Mouse (Mus musculus) midbrain, embryonic 13.5 days (tissue): ENCODE results near the gene Tcap. TPM values are rescaled to one million over a fixed set of nuclear protein-coding genes. Genes with fewer than 3 reads are reported as not detected.

Source experiments
- ATAC-seq: fragments of 200-750 bp; cut with Nextera tagmentation; 2 replicates; pipeline ENCODE4 v1.8.0; 2017; ENCODE audit warnings: mild to moderate bottlenecking, moderate TSS enrichment, moderate library complexity
- H3K27ac ChIP-seq: fragments of 300-500 bp; sonication (generic); 2 replicates; pipeline ENCODE4 v1.5.1; 2015; ENCODE audit warnings: inconsistent platforms, mild to moderate bottlenecking, moderate library complexity
- H3K27me3 ChIP-seq: fragments of 300-500 bp; sonication (generic); 2 replicates; pipeline ENCODE4 v1.6.1; 2015; ENCODE audit warnings: mild to moderate bottlenecking, inconsistent platforms
- H3K36me3 ChIP-seq: fragments of 300-500 bp; sonication (generic); 2 replicates; pipeline ENCODE4 v1.6.1; 2015; ENCODE audit warnings: mild to moderate bottlenecking, inconsistent platforms
- H3K4me1 ChIP-seq: fragments of 300-500 bp; sonication (generic); replicated peaks from 2 replicates; pipeline ENCODE4 v1.6.1; 2015; ENCODE audit warnings: inconsistent platforms
- H3K4me2 ChIP-seq: fragments of 300-500 bp; sonication (generic); replicated peaks from 2 replicates; pipeline ENCODE4 v1.6.1; 2015; ENCODE audit warnings: moderate library complexity, mild to moderate bottlenecking, inconsistent platforms
- H3K4me3 ChIP-seq: fragments of 300-500 bp; sonication (generic); replicated peaks from 2 replicates; pipeline ENCODE4 v1.5.1; 2015; ENCODE audit warnings: mild to moderate bottlenecking, inconsistent platforms
- H3K9ac ChIP-seq: fragments of 300-500 bp; sonication (generic); replicated peaks from 2 replicates; pipeline ENCODE4 v1.6.1; 2015; ENCODE audit warnings: mild to moderate bottlenecking, inconsistent platforms
- H3K9me3 ChIP-seq: fragments of 300-500 bp; sonication (generic); 2 replicates; pipeline ENCODE4 v1.6.1; 2016; ENCODE audit warnings: mild to moderate bottlenecking, inconsistent platforms
- WGBS: fragments of 180-500 bp; shearing (Covaris S2); methylation state at CpG from one replicate; pipeline ENCODE4 v1.1.7; 2015; 5-methylcytosine and 5-hydroxymethylcytosine counted together
- polyA plus RNA-seq: library from polyadenylated mRNA; unstranded; fragments of >200 nt; fragmentation: Nextera tagmentation; extraction: Ambion mirVana; gene quantifications from 2 replicates; pipeline ENCODE4 v1.2.1, GENCODE M21; 2015

Tcap gene
- polyA plus RNA-seq, 1 experiment from 2014 or later, result 0.23 TPM

- Histone ChIP-seq H3K9ac (no peak overlapping the region), H3K27me3 (peaks cover 9% of the 10 kb centered on the region), H3K9me3 (no peaks in the 10 kb centered on the region), H3K4me3 (no peak overlapping the region), H3K36me3 (peaks cover 4% of the 10 kb centered on the region; the same call in 1 of the 2 replicates), H3K4me2 (no peak overlapping the region), H3K4me1 (peaks cover 4% of the 10 kb centered on the region), H3K27ac (no peak overlapping the region)
- ATAC-seq, result no peak
- WGBS, result 85% methylated on average over 10 of the region's 10 CpGs
These were observed 35.4 kb downstream of the Tcap start for GRCm38 (mm10) chr11:98418939-98419547.

- no peak overlapping the region for H3K9ac ChIP-seq
- no peak overlapping the region for H3K4me3 ChIP-seq
- WGBS, result 94% methylated on average over 7 of the region's 7 CpGs
- no peak overlapping the region for H3K27ac ChIP-seq
- H3K9me3 ChIP-seq, result no peaks in the 10 kb centered on the region
- H3K27me3 ChIP-seq, result no peaks in the 10 kb centered on the region
- ATAC-seq, result no peak
- no peak overlapping the region for H3K4me2 ChIP-seq
- H3K36me3 ChIP-seq, result peaks cover 9% of the 10 kb centered on the region; the same call in 1 of the 2 replicates
- H3K4me1 ChIP-seq, result no peaks in the 10 kb centered on the region
These were observed 43.0 kb downstream of the Tcap start for GRCm38 (mm10) chr11:98426592-98426991.

GRCm38 (mm10) chr11:98428436-98428835, 44.8 kb downstream of the Tcap start:
- no peak overlapping the region for H3K9ac ChIP-seq
- whole genome bisulfite sequencing, result 88% methylated on average over 5 of the region's 5 CpGs
- no peaks in the 10 kb centered on the region for H3K9me3 ChIP-seq
- ATAC-seq, result no peak
- no peak overlapping the region for H3K4me3 ChIP-seq
- H3K4me1 ChIP-seq, result no peaks in the 10 kb centered on the region
- no peak overlapping the region for H3K27ac ChIP-seq
- H3K4me2 ChIP-seq, result no peak overlapping the region
- H3K27me3 ChIP-seq, result no peaks in the 10 kb centered on the region
- H3K36me3 ChIP-seq, result 0 out of 2 replicates have a peak, but pooled peaks cover 8% of the 10 kb centered on the region

- Histone ChIP-seq H3K27ac (no peak overlapping the region), H3K4me3 (no peak overlapping the region), H3K4me1 (no peaks in the 10 kb centered on the region), H3K27me3 (no peaks in the 10 kb centered on the region), H3K9me3 (no peaks in the 10 kb centered on the region), H3K4me2 (no peak overlapping the region), H3K36me3 (peaks cover 26% of the 10 kb centered on the region), H3K9ac (no peak overlapping the region)
- 76% methylated on average over 9 of the region's 9 CpGs for WGBS
- no peak for ATAC-seq
These were observed 48.3 kb downstream of the Tcap start for GRCm38 (mm10) chr11:98431743-98432502.

Other genes starting within 250 kb of the Tcap start
- gene Fbxl20, start 233.4 kb upstream of the Tcap start, polyA plus RNA-seq, result 27.0 and 33.7 TPM in 2 replicates
- 74.3 and 75.7 TPM in 2 replicates for gene Med1, start 190.5 kb upstream of the Tcap start, polyA plus RNA-seq
- 12.2 and 12.9 TPM in 2 replicates for gene Cdk12, start 180.8 kb upstream of the Tcap start, polyA plus RNA-seq
- 6.7 and 9.3 TPM in 2 replicates for gene Neurod2, start 54.2 kb upstream of the Tcap start, polyA plus RNA-seq
- gene Ppp1r1b, start 35.4 kb upstream of the Tcap start, polyA plus RNA-seq, result 0.73 and 1.9 TPM in 2 replicates
- 44.5 and 46.9 TPM in 2 replicates for gene Stard3, start 25.4 kb upstream of the Tcap start, polyA plus RNA-seq
- gene Pnmt, start 2.6 kb downstream of the Tcap start, polyA plus RNA-seq, result 0.23 TPM in 1 of 2 replicates, not detected in the other
- 9.2 and 10.7 TPM in 2 replicates for gene Pgap3, start 16.7 kb downstream of the Tcap start, polyA plus RNA-seq
- gene Erbb2, start 28.7 kb downstream of the Tcap start, polyA plus RNA-seq, result 7.1 and 7.6 TPM in 2 replicates
- gene Mien1, start 55.2 kb downstream of the Tcap start, polyA plus RNA-seq, result 231 and 239 TPM in 2 replicates
- 0.21 and 0.24 TPM in 2 replicates for gene Grb7, start 62.6 kb downstream of the Tcap start, polyA plus RNA-seq
- 0.36 TPM in 1 of 2 replicates, not detected in the other for gene Ikzf3, start 162.2 kb downstream of the Tcap start, polyA plus RNA-seq
- gene Zpbp2, start 167.3 kb downstream of the Tcap start, polyA plus RNA-seq, result 0.12 TPM in 1 of 2 replicates, not detected in the other
- gene Ormdl3, start 203.6 kb downstream of the Tcap start, polyA plus RNA-seq, result 87.0 and 97.3 TPM in 2 replicates
- gene Lrrc3c, start 214.5 kb downstream of the Tcap start, polyA plus RNA-seq, result not detected in 2 replicates
- 0.90 and 1.5 TPM in 2 replicates for gene Gm12355, start 241.8 kb downstream of the Tcap start, polyA plus RNA-seq
- gene Gsdma3, start 242.5 kb downstream of the Tcap start, polyA plus RNA-seq, result not detected in 2 replicates